Mouse (Mus musculus) urinary bladder, postnatal 4 days (tissue): ENCODE results near the gene Slco6d1.
"Not testable (repeated sequence)": the region's sequence is repeated elsewhere in the genome, so short reads cannot be mapped to it uniquely, and the experiment has no call there.

Experiments used
- DNase-seq, 2 experiments: peaks; one replicate each; pipeline ENCODE4 v3.0.0; 2021 to 2022; ENCODE audit warnings: low spot score in 2 of 2

The Slco6d1 gene

GRCm38 (mm10) chr1:98420824-98421223 lies at the start of gene Slco6d1:
Gene Slco6d1 (plus strand): TSS chr1:98421124.
- no peak for DNase-seq

- no peak for DNase-seq
These were observed 28.9 kb upstream of the Slco6d1 start for GRCm38 (mm10) chr1:98392001-98392400.

- DNase-seq: no peak
These were observed 27.0 kb downstream of the Slco6d1 start for GRCm38 (mm10) chr1:98447929-98448328.

GRCm38 (mm10) chr1:98459224-98459623 lies 38.3 kb downstream of the Slco6d1 start:
- not testable (repeated sequence) for DNase-seq

GRCm38 (mm10) chr1:98476381-98476780 lies 55.5 kb downstream of the Slco6d1 start:
- DNase-seq: not testable (repeated sequence)

GRCm38 (mm10) chr1:98479243-98479642 lies 58.3 kb downstream of the Slco6d1 start:
- no peak for DNase-seq

- no peak for DNase-seq
These were observed 85.1 kb downstream of the Slco6d1 start for GRCm38 (mm10) chr1:98505982-98506381.

GRCm38 (mm10) chr1:98522977-98523376 lies 102.1 kb downstream of the Slco6d1 start:
- DNase-seq: no peak

- no peak for DNase-seq
These were observed 102.6 kb downstream of the Slco6d1 start for GRCm38 (mm10) chr1:98523537-98523936.

GRCm38 (mm10) chr1:98528368-98528767 lies 107.4 kb downstream of the Slco6d1 start:
- DNase-seq: not testable (repeated sequence)

- no peak for DNase-seq
These were observed 124.4 kb downstream of the Slco6d1 start for GRCm38 (mm10) chr1:98545372-98545771.

- DNase-seq: no peak
These were observed 133.5 kb downstream of the Slco6d1 start for GRCm38 (mm10) chr1:98554388-98554787.

- DNase-seq: no peak
These were observed 144.8 kb downstream of the Slco6d1 start for GRCm38 (mm10) chr1:98565701-98566100.
